In the genomic region with DNA sequence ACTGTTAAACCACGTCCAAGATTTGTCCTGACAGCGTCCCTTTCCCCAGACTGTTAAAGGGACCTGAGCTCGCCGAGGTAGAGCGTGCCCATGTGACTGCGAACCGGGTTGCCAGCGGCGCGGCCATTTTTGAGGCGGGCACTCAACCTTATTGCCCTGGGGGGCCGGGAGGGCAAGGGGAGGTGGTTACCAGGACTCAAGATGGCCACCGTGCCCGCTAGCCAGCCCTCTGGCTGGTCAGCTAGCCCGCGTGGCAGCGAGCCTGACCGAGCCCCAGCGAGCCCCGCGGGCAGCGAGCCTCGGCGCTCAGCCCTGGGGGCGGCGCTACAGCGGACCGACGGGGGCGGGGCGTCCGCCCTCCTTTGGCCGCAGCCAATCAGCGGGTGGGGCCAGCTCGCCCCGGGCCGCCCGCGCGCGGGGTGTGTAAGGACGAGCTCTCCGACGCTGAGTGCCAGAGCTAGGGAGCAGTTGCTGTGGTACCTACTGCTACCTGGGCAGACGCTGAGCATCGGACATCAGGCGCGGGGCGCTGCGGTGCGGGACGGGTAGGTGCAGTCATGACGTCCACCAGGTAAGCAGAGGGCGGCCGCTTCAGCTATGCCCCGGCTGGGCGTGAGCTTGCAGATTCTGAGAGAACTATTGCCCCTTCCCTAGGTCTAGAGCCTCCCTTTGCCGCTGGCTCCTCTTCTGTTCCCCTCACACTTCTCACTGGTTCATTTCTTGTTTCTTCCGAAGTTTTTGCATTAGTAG, we compare ENCODE assay signal across 8 mouse cellular contexts. TPM values are rescaled to one million over a fixed set of nuclear protein-coding genes. Genes with fewer than 3 reads are reported as not detected.
A peak's percentile ranks its signal among the peaks of the same experiment; 100 is the strongest.
DNase-seq lines count a peak whose midpoint lies in the region; TF ChIP-seq lines count a peak whose summit lies in the region.

No protein-coding gene starts in this region.

- no peaks in the 10 kb centered on the region for H3K9me3 ChIP-seq in megakaryocyte, embryonic 14.5 days

- TF ChIP-seq POLR2A in cortical plate, adult 2 months (IDR thresholded peaks at IDR 0.05; ENCODE audit: extremely low read depth, insufficient read depth, low read length), result peak; percentile 68

- peak overlapping the region; percentile 81 for H3K4me3 ChIP-seq in cortical plate, adult 2 months (ENCODE audit: insufficient read depth, low read length)
- H3K4me3 ChIP-seq in megakaryocyte, embryonic 14.5 days (replicated peaks), result peak overlapping the region; percentile 100

- peak; percentile 96 for DNase-seq in adipocyte (ENCODE audit: low spot score)
- peak; percentile 90 to 94 for DNase-seq in gastrocnemius, adult 8-10 months (ENCODE audit: low spot score in 2 of 2)
- peak; percentile 94 for DNase-seq in induced T-regulatory cell, adult 2 months (ENCODE audit: low read depth)
- peak; percentile 69 to 88 for DNase-seq in left cerebral cortex, adult 9 months (ENCODE audit: low spot score in 2 of 2)
- DNase-seq in right cerebral cortex, adult 2 months (ENCODE audit: low spot score in 2 of 2), result peak; percentile 74 to 86
- DNase-seq in urinary bladder, postnatal 10 days (ENCODE audit: low spot score), result peak; percentile 54

- no peak for TF ChIP-seq CTCF in cortical plate, adult 2 months (IDR thresholded peaks at IDR 0.05; ENCODE audit: extremely low read depth, insufficient read depth, low read length)

- peak overlapping the region; percentile 78 for H3K27ac ChIP-seq in cortical plate, adult 2 months (ENCODE audit: insufficient read depth, low read length)

- no peaks in the 10 kb centered on the region for H3K27me3 ChIP-seq in megakaryocyte, embryonic 14.5 days (replicated peaks)

- H3K4me1 ChIP-seq in cortical plate, adult 2 months (ENCODE audit: control insufficient read depth, insufficient read depth, low read length), result peaks cover 4% of the 10 kb centered on the region; the same call in 1 of the 2 replicates
- peaks cover 62% of the 10 kb centered on the region for H3K4me1 ChIP-seq in megakaryocyte, embryonic 14.5 days

- no peaks in the 10 kb centered on the region for H3K36me3 ChIP-seq in megakaryocyte, embryonic 14.5 days (replicated peaks; ENCODE audit: low read length)

RNA-seq across cellular contexts. Expression of a gene that starts 23.6 kb away (rescaled TPM):
- 64.1 and 65.2 TPM in 2 replicates for polyA plus RNA-seq in cortical plate, adult 2 months (2012; rRNA removed)
- 100 to 1,000 TPM in 2 of 4 experiments, 10 to 100 TPM in 2; 88.2 to 104 (median 99.2) TPM for total RNA-seq in gastrocnemius, adult 8-10 months (2022)
- polyA plus RNA-seq in megakaryocyte, embryonic 14.5 days (2012; ENCODE audit: insufficient read depth, low replicate concordance), result 2.1 TPM in 1 of 2 replicates, not detected in the other

RNA-seq across cellular contexts. Expression of a gene that starts 23.6 kb away (rescaled TPM):
- polyA plus RNA-seq in cortical plate, adult 2 months (2012; rRNA removed), result 64.9 and 65.8 TPM in 2 replicates
- total RNA-seq in gastrocnemius, adult 8-10 months (2022), result 10 to 100 TPM; 27.9 to 33.0 (median 30.6) TPM
- 0.49 and 2.7 TPM in 2 replicates for polyA plus RNA-seq in megakaryocyte, embryonic 14.5 days (2012; ENCODE audit: insufficient read depth, low replicate concordance)

Comparison
In these comparisons a context has a peak if more than half of its experiments do, and no peak if none do; other contexts are left out.
1. Peak in every context shown above with its lines: DNase-seq, H3K4me3 ChIP-seq and H3K27ac ChIP-seq.
2. RNA of a gene that starts 23.6 kb away (polyA plus RNA-seq): 64.1 to 65.2 TPM in cortical plate, adult 2 months; 2.1 TPM in megakaryocyte, embryonic 14.5 days; every median in the first group is over 10 times any median in the second.
3. RNA of a gene that starts 23.6 kb away (polyA plus RNA-seq): 64.9 to 65.8 TPM in cortical plate, adult 2 months; 0.49 to 2.7 TPM in megakaryocyte, embryonic 14.5 days; every median in the first group is over 10 times any median in the second.